Mouse (Mus musculus): ENCODE results near the gene Eipr1. TPM values are rescaled to one million over a fixed set of nuclear protein-coding genes. Genes with fewer than 3 reads are reported as not detected.

Gene Eipr1
- total and polyA plus RNA-seq, 3 experiments: 33.3 to 35.4 (median 34.4) TPM

DNA sequence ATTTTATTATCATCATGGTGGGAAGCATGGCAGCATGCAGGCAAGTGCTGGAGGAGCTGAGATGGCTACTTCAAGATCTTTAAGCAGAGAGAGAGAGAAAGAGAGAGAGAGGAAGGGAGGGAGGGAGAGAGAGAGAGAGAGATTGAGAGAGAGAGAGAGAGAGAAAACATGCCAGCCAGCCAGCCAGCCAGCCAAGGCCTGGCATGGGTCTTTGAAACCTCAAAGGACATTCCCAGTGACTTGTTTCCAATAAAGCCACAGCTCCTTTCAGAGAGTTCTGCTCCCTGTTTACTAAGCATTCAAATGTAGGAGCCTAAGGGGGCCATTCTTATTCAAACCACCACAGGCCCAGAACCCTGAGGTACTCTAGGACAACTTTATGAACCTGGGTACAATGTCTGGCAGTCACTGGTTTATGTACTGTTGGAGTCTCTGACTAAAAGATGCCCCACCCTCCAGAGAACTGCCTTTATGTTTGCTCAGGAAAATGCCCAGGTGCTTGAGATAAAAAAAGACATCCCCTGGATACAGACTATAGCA lies 45.3 kb downstream of the Eipr1 start:
- no peaks in the 10 kb centered on the region for H3K79me2 ChIP-seq (replicated peaks; ENCODE audit: control insufficient read depth, extremely low read depth, insufficient read depth, poor library complexity, severe bottlenecking)
- H3K36me3 ChIP-seq (replicated peaks in 1 of 2; ENCODE audit: control insufficient read depth in 1 of 2, insufficient read depth in 1 of 2, low read length in 1 of 2): peaks cover 0 to 11% of the 10 kb centered on the region in 2 experiments
- H3K4me1 ChIP-seq (ENCODE audit: control insufficient read depth in 1 of 2, insufficient read depth in 2 of 2): peaks cover 0 to 7% of the 10 kb centered on the region in 2 experiments; a peak in 2 of 4 replicates
- no peak overlapping the region for H3K27ac ChIP-seq (ENCODE audit: insufficient read depth, low read depth)
- H3K9me3 ChIP-seq (replicated peaks; ENCODE audit: low read length): peaks cover 3% of the 10 kb centered on the region
- H3K9ac ChIP-seq (ENCODE audit: insufficient read depth, low read depth): no peak overlapping the region
- no peak overlapping the region for H3K4me3 ChIP-seq (replicated peaks in 1 of 3; ENCODE audit: low read depth in 2 of 3, low read length in 2 of 3, poor library complexity in 1 of 3)
- dilution Hi-C loops (cut with MboI; ENCODE audit: extremely low pct_ligation_motif_present, extremely low pct_unique_long_range_greater_than_20kb, low sequenced_read_pairs) (no loop called here), in situ Hi-C loops (cut with MboI; ENCODE audit: low pct_ligation_motif_present, low pct_unique_long_range_greater_than_20kb, low sequenced_read_pairs) (no loop called here)
- no peak for DNase-seq (ENCODE audit: extremely low read depth)
- no peaks in the 10 kb centered on the region for H3K27me3 ChIP-seq (replicated peaks)
- no peak overlapping the region for H3K4me2 ChIP-seq (ENCODE audit: insufficient read depth, low read depth, poor library complexity, severe bottlenecking)
- no peak for TF ChIP-seq TBP (conservative IDR thresholded peaks at IDR 0.05; ENCODE audit: low read depth, low read length)
- no peak for TF ChIP-seq ZC3H11A (IDR thresholded peaks at IDR 0.05; ENCODE audit: low read depth, low read length)
- TF ChIP-seq TCF12 (IDR thresholded peaks at IDR 0.05; ENCODE audit: low read depth, low read length): no peak
- no peak for TF ChIP-seq MAZ (IDR thresholded peaks at IDR 0.05; ENCODE audit: low read depth, low read length)
- no peak for TF ChIP-seq ZMIZ1 (IDR thresholded peaks at IDR 0.05; ENCODE audit: low read depth, low read length)
- no peak for TF ChIP-seq USF2 (conservative IDR thresholded peaks at IDR 0.05; ENCODE audit: low read depth, low read length)
- no peak for TF ChIP-seq MEF2A (IDR thresholded peaks at IDR 0.05; ENCODE audit: borderline replicate concordance, low read depth, low read length)
- no peak for TF ChIP-seq SMC3 (IDR thresholded peaks at IDR 0.05; ENCODE audit: low read depth, low read length)
- no peak for TF ChIP-seq UBTF (IDR thresholded peaks at IDR 0.05; ENCODE audit: low read depth, low read length)
- no peak for TF ChIP-seq POLR2AphosphoS2 (IDR thresholded peaks at IDR 0.05; ENCODE audit: low read depth, low read length)
- no peak for TF ChIP-seq CHD1 (IDR thresholded peaks at IDR 0.05; ENCODE audit: low read depth, low read length)
- TF ChIP-seq HCFC1 (IDR thresholded peaks at IDR 0.05; ENCODE audit: low read depth, low read length): no peak
- TF ChIP-seq MAX (IDR thresholded peaks at IDR 0.05; ENCODE audit: low read length): no peak
- TF ChIP-seq CTCF (conservative IDR thresholded peaks at IDR 0.05 in 1 of 2, IDR thresholded peaks at IDR 0.05 in 1 of 2; ENCODE audit: low read depth in 2 of 2, low read length in 2 of 2): no peak
- no peak for TF ChIP-seq RAD21 (IDR thresholded peaks at IDR 0.05; ENCODE audit: low read depth, low read length)
- no peak for TF ChIP-seq NELFE (IDR thresholded peaks at IDR 0.05; ENCODE audit: low read depth, low read length)

DNA sequence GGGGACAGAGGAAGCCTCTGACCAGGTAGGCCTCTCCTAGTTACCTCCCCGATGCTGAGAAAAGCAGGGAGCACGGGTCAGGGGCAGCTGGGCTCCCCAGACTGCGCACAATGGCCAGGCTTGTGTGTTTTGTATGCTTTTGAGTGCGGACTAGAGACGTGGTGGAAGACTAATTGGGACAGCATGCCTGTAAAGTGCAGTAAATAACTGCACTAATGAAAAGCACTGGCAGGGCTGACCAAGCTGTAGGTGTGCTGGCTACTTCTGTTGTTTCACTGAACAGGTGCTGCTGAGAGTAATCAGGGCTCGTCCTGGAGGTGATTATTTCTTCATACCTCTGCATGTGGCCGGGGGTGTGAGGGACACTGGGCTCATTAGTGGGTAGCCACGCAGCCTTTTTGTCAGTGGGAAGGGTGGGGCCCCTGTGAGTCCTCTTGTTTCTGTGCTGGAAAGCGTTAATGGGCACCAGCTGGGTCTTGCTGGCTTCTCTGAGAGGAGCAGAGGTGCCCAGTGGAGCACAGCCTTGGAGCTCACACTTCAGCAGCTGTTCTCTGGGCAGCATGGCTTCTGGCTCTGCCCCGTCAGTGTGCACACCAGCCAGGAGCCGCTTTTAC lies 48.3 kb downstream of the Eipr1 start:
- Histone ChIP-seq H3K36me3 (replicated peaks in 1 of 2; ENCODE audit: control insufficient read depth in 1 of 2, insufficient read depth in 1 of 2, low read length in 1 of 2) (peaks cover 2 to 10% of the 10 kb centered on the region in 2 experiments), H3K4me1 (ENCODE audit: control insufficient read depth in 1 of 2, insufficient read depth in 2 of 2) (peaks cover 0 to 7% of the 10 kb centered on the region in 2 experiments; a peak in 1 of 4 replicates), H3K4me3 (replicated peaks in 1 of 3; ENCODE audit: low read depth in 2 of 3, low read length in 2 of 3, poor library complexity in 1 of 3) (no peak overlapping the region), H3K9ac (ENCODE audit: insufficient read depth, low read depth) (no peak overlapping the region), H3K4me2 (ENCODE audit: insufficient read depth, low read depth, poor library complexity, severe bottlenecking) (no peak overlapping the region), H3K27ac (ENCODE audit: insufficient read depth, low read depth) (no peak overlapping the region), H3K79me2 (replicated peaks; ENCODE audit: control insufficient read depth, extremely low read depth, insufficient read depth, poor library complexity, severe bottlenecking) (no peaks in the 10 kb centered on the region), H3K9me3 (replicated peaks; ENCODE audit: low read length) (peaks cover 3% of the 10 kb centered on the region), H3K27me3 (replicated peaks) (no peaks in the 10 kb centered on the region)
- TF ChIP-seq E2F4 (IDR thresholded peaks at IDR 0.05; ENCODE audit: insufficient replicate concordance, low read depth, low read length) (no peak), MXI1 (IDR thresholded peaks at IDR 0.05; ENCODE audit: low read depth, low read length) (no peak)
- in situ Hi-C loops (cut with MboI; ENCODE audit: low pct_ligation_motif_present, low pct_unique_long_range_greater_than_20kb, low sequenced_read_pairs): no loop called here
- dilution Hi-C loops (cut with MboI; ENCODE audit: extremely low pct_ligation_motif_present, extremely low pct_unique_long_range_greater_than_20kb, low sequenced_read_pairs): no loop called here
- no peak for DNase-seq (ENCODE audit: extremely low read depth)

All from CH12.LX (cell line).